Mouse (Mus musculus) layer of hippocampus, postnatal 25 days (tissue): Measurements from ENCODE around the gene Hspe1. TPM values are rescaled to one million over a fixed set of nuclear protein-coding genes. Genes with fewer than 3 reads are reported as not detected.

Source experiments
- DNase-seq, 2 experiments: peaks; one replicate each; pipeline ENCODE4 v3.0.0; 2022; ENCODE audit warnings: mixed read lengths in 2 of 2, low spot score in 1 of 2; ENCODE audit errors: extremely low spot score in 1 of 2
- total RNA-seq, 2 experiments: library from RNA; stranded (reverse); gene quantifications; 2 replicates each; pipeline ENCODE4 v1.2.3; 2021

The Hspe1 gene
- total RNA-seq, 2 experiments from 2014 or later, result 94.6 to 99.5 TPM

- no peak for DNase-seq
Observed at GRCm38 (mm10) chr1:55131424-55132014, 43.6 kb downstream of the Hspe1 start.

GRCm38 (mm10) chr1:55132308-55132707, 44.4 kb downstream of the Hspe1 start:
- DNase-seq, result no peak

DNA sequence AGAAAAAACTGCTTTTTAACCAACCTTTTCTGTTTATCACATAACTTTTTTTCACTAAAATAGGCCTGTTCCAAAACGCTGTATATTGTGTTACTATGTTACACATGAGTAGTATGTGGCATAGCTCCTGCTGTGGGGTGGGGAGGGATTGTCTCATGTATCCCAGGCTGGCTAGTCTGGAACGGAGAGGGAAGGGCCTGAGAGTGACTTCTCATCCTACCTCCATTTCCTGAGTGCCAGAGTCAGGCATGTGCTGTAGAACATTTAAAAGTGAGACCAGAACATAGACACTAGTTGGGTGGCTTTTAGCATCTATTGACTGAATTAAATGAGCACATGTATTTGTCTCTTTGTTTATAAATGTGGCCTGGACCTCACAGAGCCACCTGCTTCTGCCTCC, 45.2 kb downstream of the Hspe1 start:
- no peak for DNase-seq

DNA sequence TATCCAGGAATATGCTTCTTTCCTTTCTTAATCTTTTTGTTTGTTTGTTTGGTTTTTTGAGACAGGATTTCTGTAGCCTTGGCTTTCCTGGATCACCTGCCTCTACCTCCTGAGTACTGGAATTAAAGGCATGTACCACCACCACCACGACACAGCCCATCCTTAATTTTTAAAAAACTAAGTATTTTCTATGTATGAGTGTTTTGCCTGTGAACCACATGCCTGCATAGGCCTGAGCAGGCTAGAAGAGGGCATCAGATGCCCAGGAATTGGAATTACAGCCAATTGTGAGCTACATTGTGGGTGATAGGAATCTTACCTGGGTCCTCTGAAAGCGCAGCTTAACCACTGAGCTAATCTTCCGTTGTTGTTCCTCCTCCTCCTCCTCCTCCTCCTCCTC, 46.4 kb downstream of the Hspe1 start:
- DNase-seq, result no peak

GRCm38 (mm10) chr1:55135846-55136245, 47.9 kb downstream of the Hspe1 start:
- no peak for DNase-seq

Other genes starting within 250 kb of the Hspe1 start
- 10 to 100 TPM; 17.1 to 17.3 TPM for gene Ankrd44, start 161.7 kb upstream of the Hspe1 start, total RNA-seq
- gene Sf3b1, start 60.7 kb upstream of the Hspe1 start, total RNA-seq, result 100 to 1,000 TPM; 142 to 171 TPM
- gene Coq10b, start 35.4 kb upstream of the Hspe1 start, total RNA-seq, result 10 to 100 TPM; 17.9 to 19.7 TPM
- 100 to 1,000 TPM; 166 to 180 TPM for gene Hspd1, start 111 bp downstream of the Hspe1 start, total RNA-seq
- 10 to 100 TPM; 57.1 to 57.5 TPM for gene Mob4, start 43.1 kb downstream of the Hspe1 start, total RNA-seq
- gene Rftn2, start 138.7 kb downstream of the Hspe1 start, total RNA-seq, result 10 to 100 TPM; 32.0 to 33.8 TPM
- 1 to 10 TPM; 8.2 to 9.8 TPM for gene Mars2, start 149.0 kb downstream of the Hspe1 start, total RNA-seq